Mouse (Mus musculus) limb, embryonic 11.5 days (tissue): ENCODE measurements around the gene Med20. TPM values are rescaled to one million over a fixed set of nuclear protein-coding genes. Genes with fewer than 3 reads are reported as not detected.
A peak's percentile ranks its signal among the peaks of the same experiment; 100 is the strongest.

ENCODE experiments used
- ATAC-seq: fragments of 200-750 bp; cut with Nextera tagmentation; 2 replicates; pipeline ENCODE4 v1.8.0; 2017; ENCODE audit warnings: low read depth; ENCODE audit not compliant: insufficient number of reproducible peaks, low FRiP score, low TSS enrichment
- DNase-seq: peaks from one replicate; pipeline ENCODE4 v3.0.0-alpha.2; 2015; ENCODE audit warnings: low spot score
- H3K27ac ChIP-seq: fragments of 300-500 bp; sonication (generic); replicated peaks from 2 replicates; pipeline ENCODE4 v1.5.1; 2014; ENCODE audit warnings: low read depth, mild to moderate bottlenecking, low read length
- H3K27me3 ChIP-seq: fragments of 300-500 bp; sonication (generic); 2 replicates; pipeline ENCODE4 v1.6.1; 2014; ENCODE audit warnings: mild to moderate bottlenecking, low read length, mixed read lengths; ENCODE audit not compliant: control insufficient read depth, insufficient read depth
- H3K36me3 ChIP-seq: fragments of 300-500 bp; sonication (generic); 2 replicates; pipeline ENCODE4 v1.6.1; 2014; ENCODE audit warnings: mild to moderate bottlenecking, low read length, moderate library complexity, mixed read lengths; ENCODE audit not compliant: control insufficient read depth, insufficient read depth
- H3K4me1 ChIP-seq: fragments of 300-500 bp; sonication (generic); 2 replicates; pipeline ENCODE4 v1.6.1; 2014; ENCODE audit warnings: low read length, mixed read lengths; ENCODE audit not compliant: control insufficient read depth, insufficient read depth
- H3K4me2 ChIP-seq: fragments of 300-500 bp; sonication (generic); 2 replicates; pipeline ENCODE4 v1.6.1; 2014; ENCODE audit warnings: low read depth, mild to moderate bottlenecking, moderate library complexity; ENCODE audit not compliant: severe bottlenecking
- H3K4me3 ChIP-seq: fragments of 300-500 bp; sonication (generic); 2 replicates; pipeline ENCODE4 v1.5.1; 2014; ENCODE audit warnings: low read depth, low read length
- H3K9ac ChIP-seq: fragments of 300-500 bp; sonication (generic); 2 replicates; pipeline ENCODE4 v1.6.1; 2014; ENCODE audit warnings: mild to moderate bottlenecking, low read length
- H3K9me3 ChIP-seq: fragments of 300-500 bp; sonication (generic); 2 replicates; pipeline ENCODE4 v1.6.1; 2016; ENCODE audit warnings: low read length; ENCODE audit not compliant: control insufficient read depth
- WGBS: fragments of 180-500 bp; shearing (Covaris S2); extraction: QIAGEN DNeasy Blood & Tissue Kit; methylation state at CpG from one replicate; pipeline ENCODE4 v1.1.7; 2014; 5-methylcytosine and 5-hydroxymethylcytosine counted together
- polyA plus RNA-seq: library from polyadenylated mRNA; unstranded; fragments of >200 nt; fragmentation: Nextera tagmentation; extraction: Ambion mirVana; gene quantifications from 2 replicates; pipeline ENCODE4 v1.2.1, GENCODE M21; 2014

Gene Med20
- polyA plus RNA-seq: 49.5 and 50.4 TPM in 2 replicates

- Histone ChIP-seq H3K27me3 (no peaks in the 10 kb centered on the region), H3K4me1 (peaks cover 3% of the 10 kb centered on the region; the same call in 1 of the 2 replicates), H3K9me3 (no peaks in the 10 kb centered on the region), H3K27ac (no peak within 1 kb of the TSS), H3K4me3 (peak within 1 kb of the TSS; percentile 74), H3K36me3 (peaks cover 11% of the 10 kb centered on the region), H3K4me2 (peak within 1 kb of the TSS; percentile 74), H3K9ac (peak within 1 kb of the TSS; percentile 73)
- ATAC-seq (peak; percentile 89), DNase-seq (peak; percentile 99)
- WGBS: under 1% methylated on average over 59 of the region's 59 CpGs
Observed at GRCm38 (mm10) chr17:47610849-47611660, at the start of gene Med20, which contains the start of the genes Bysl and Gm20517. Gene Med20, plus strand, starts transcription at chr17:47611582. Gene Bysl, minus strand, starts transcription at chr17:47611492. Gene Gm20517, plus strand, starts transcription at chr17:47611589.

GRCm38 (mm10) chr17:47562875-47563274 is 48.5 kb upstream of the Med20 start:
- Histone ChIP-seq H3K4me3 (no peak overlapping the region), H3K9me3 (no peaks in the 10 kb centered on the region), H3K4me1 (no peaks in the 10 kb centered on the region; the same call in 1 of the 2 replicates), H3K27ac (no peak overlapping the region), H3K9ac (no peak overlapping the region), H3K4me2 (no peak overlapping the region), H3K36me3 (no peaks in the 10 kb centered on the region), H3K27me3 (no peaks in the 10 kb centered on the region)
- 81% methylated on average over 6 of the region's 6 CpGs for WGBS
- no peak for ATAC-seq
- DNase-seq: no peak

DNA sequence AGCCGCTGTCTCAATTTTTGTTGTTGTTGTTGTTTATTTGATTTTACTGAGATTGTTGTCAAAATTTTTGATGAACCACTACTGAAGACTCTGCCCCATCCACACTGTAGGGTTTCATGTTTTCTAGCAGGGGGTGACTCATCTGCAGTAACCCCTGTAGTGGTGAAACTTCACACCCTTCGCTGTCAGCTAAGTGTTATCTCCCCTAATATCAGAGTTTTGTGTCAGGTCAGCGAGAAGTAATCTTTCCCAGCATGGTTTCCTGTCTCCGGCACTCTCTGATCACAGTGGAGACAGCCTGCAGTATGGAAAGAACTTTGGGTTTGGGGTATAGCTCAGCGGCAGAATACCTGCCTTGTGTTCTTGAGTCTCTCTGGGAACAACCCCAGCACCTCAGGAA is 46.8 kb upstream of the Med20 start:
- WGBS: 71% methylated on average over 5 of the region's 5 CpGs
- Histone ChIP-seq H3K4me1 (no peaks in the 10 kb centered on the region; the same call in 1 of the 2 replicates), H3K9ac (no peak overlapping the region), H3K36me3 (no peaks in the 10 kb centered on the region), H3K4me3 (no peak overlapping the region), H3K4me2 (no peak overlapping the region), H3K9me3 (no peaks in the 10 kb centered on the region), H3K27me3 (no peaks in the 10 kb centered on the region), H3K27ac (no peak overlapping the region)
- ATAC-seq: no peak
- no peak for DNase-seq

DNA sequence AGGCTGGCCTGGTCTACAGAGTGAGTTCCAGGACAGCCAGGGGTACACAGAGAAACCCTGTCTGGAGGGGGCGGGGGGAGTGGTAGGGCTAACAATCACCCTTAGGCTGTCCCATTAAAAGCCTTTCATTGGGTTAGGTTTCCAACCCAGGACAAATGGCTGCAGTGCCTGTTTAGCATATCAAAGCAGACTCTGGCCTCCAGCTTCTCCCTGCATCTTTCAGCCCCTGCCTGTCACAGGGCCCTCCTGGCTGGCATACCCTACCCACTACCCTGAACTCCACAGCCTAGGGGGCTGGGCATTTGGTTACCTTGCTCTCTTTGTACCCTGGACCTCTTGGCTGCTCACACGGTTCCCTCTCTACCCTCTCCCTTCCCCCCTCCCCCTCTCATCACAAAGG is 45.2 kb upstream of the Med20 start:
- 16% methylated on average over 2 of the region's 2 CpGs for WGBS

GRCm38 (mm10) chr17:47567271-47567670 is 44.1 kb upstream of the Med20 start:
- DNase-seq (no peak), ATAC-seq (no peak)
- no peaks in the 10 kb centered on the region for H3K27me3 ChIP-seq
- 79% methylated on average over 3 of the region's 3 CpGs for WGBS
- no peak overlapping the region for H3K4me2 ChIP-seq
- H3K9me3 ChIP-seq: no peaks in the 10 kb centered on the region
- H3K36me3 ChIP-seq: no peaks in the 10 kb centered on the region
- H3K27ac ChIP-seq: no peak overlapping the region
- H3K4me1 ChIP-seq: peaks cover 2% of the 10 kb centered on the region; the same call in 1 of the 2 replicates
- H3K9ac ChIP-seq: no peak overlapping the region
- H3K4me3 ChIP-seq: no peak overlapping the region

More for the DNA sequence above, 45.2 kb upstream of the Med20 start:
- Histone ChIP-seq H3K27ac (no peak overlapping the region), H3K9me3 (no peaks in the 10 kb centered on the region), H3K4me1 (no peaks in the 10 kb centered on the region; the same call in 1 of the 2 replicates), H3K4me3 (no peak overlapping the region), H3K36me3 (no peaks in the 10 kb centered on the region), H3K4me2 (no peak overlapping the region), H3K27me3 (no peaks in the 10 kb centered on the region), H3K9ac (no peak overlapping the region)
- ATAC-seq (no peak), DNase-seq (no peak)

DNA sequence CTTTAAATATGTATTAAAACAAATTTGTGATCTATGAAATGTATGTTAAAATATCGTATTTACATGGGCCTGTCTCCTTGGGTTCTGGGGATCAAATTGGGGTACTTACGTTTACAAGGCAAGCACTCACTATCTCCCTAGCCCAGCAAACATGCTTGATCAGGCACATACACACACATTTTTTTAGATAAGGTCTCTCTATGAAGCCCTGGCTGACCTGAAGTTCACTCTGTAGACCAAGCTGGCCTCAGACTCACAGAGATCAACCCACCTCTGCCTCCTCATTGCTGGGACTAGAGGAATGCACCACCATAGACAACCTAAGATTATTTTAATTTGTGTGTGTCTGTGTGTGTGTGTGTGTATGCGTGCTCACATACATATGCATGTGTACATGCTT is 43.0 kb upstream of the Med20 start:
- DNase-seq: no peak
- Histone ChIP-seq H3K36me3 (no peaks in the 10 kb centered on the region), H3K27me3 (no peaks in the 10 kb centered on the region), H3K4me1 (peaks cover 2% of the 10 kb centered on the region; the same call in 1 of the 2 replicates), H3K9ac (no peak overlapping the region), H3K4me3 (no peak overlapping the region), H3K9me3 (no peaks in the 10 kb centered on the region), H3K27ac (no peak overlapping the region), H3K4me2 (no peak overlapping the region)
- ATAC-seq: no peak
- WGBS: 98% methylated on average over 3 of the region's 3 CpGs

- no peak overlapping the region for H3K4me3 ChIP-seq
- H3K9ac ChIP-seq: no peak overlapping the region
- WGBS: 89% methylated on average over 10 of the region's 10 CpGs
- no peaks in the 10 kb centered on the region for H3K27me3 ChIP-seq
- ATAC-seq: no peak
- no peak overlapping the region for H3K4me2 ChIP-seq
- no peaks in the 10 kb centered on the region for H3K36me3 ChIP-seq
- peaks cover 2% of the 10 kb centered on the region; the same call in 1 of the 2 replicates for H3K4me1 ChIP-seq
- no peak for DNase-seq
- H3K27ac ChIP-seq: no peak overlapping the region
- H3K9me3 ChIP-seq: no peaks in the 10 kb centered on the region
Observed at GRCm38 (mm10) chr17:47568951-47569527, 42.3 kb upstream of the Med20 start.

DNA sequence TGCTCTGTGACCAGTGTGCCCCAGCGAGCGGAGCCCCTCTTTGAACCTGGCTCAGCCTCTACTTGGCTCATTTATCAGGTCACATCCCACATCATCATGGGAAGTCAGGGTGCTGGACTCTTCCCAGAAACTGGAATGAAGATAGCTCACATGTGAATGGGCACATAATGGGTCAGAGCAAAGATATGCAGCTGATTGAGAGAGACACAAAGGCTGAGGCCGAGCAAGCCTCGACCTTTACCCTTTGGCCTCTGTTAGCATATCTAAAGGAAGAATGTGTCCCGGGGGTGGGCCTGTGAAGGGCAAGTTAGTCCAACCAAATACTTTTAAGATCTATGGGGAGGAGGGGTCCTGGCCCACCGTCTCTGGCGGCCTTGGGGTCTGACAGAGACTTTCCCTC is 39.8 kb upstream of the Med20 start:
- no peaks in the 10 kb centered on the region for H3K27me3 ChIP-seq
- DNase-seq (no peak), ATAC-seq (no peak)
- no peak overlapping the region for H3K4me2 ChIP-seq
- H3K9me3 ChIP-seq: no peaks in the 10 kb centered on the region
- H3K9ac ChIP-seq: no peak overlapping the region
- 0 out of 2 replicates have a peak, but pooled peaks cover 2% of the 10 kb centered on the region for H3K4me1 ChIP-seq
- WGBS: 49% methylated on average over 7 of the region's 7 CpGs
- no peak overlapping the region for H3K27ac ChIP-seq
- H3K4me3 ChIP-seq: no peak overlapping the region
- no peaks in the 10 kb centered on the region for H3K36me3 ChIP-seq
